Mouse (Mus musculus) midbrain, embryonic 14.5 days (tissue): ENCODE results near the gene Ngdn. TPM values are rescaled to one million over a fixed set of nuclear protein-coding genes. Genes with fewer than 3 reads are reported as not detected.
"Not testable (repeated sequence)": the region's sequence is repeated elsewhere in the genome, so short reads cannot be mapped to it uniquely, and the experiment has no call there.

Experiments used
- ATAC-seq: fragments of 200-750 bp; cut with Nextera tagmentation; 2 replicates; pipeline ENCODE4 v1.8.0; 2017; ENCODE audit warnings: moderate number of reproducible peaks, moderate library complexity; ENCODE audit not compliant: low FRiP score, low TSS enrichment
- DNase-seq: peaks from one replicate; pipeline ENCODE4 v3.0.0-alpha.2; 2015
- H3K27ac ChIP-seq: fragments of 300-500 bp; sonication (generic); replicated peaks from 2 replicates; pipeline ENCODE4 v1.5.1; 2014; ENCODE audit warnings: mild to moderate bottlenecking, low read depth, low read length, moderate library complexity
- H3K27me3 ChIP-seq: fragments of 300-500 bp; sonication (generic); 2 replicates; pipeline ENCODE4 v1.6.1; 2014; ENCODE audit warnings: low read length, control low read depth, mixed read lengths; ENCODE audit not compliant: control insufficient read depth, insufficient read depth
- H3K36me3 ChIP-seq: fragments of 300-500 bp; sonication (generic); 2 replicates; pipeline ENCODE4 v1.6.1; 2014; ENCODE audit warnings: low read length, control low read depth; ENCODE audit not compliant: control insufficient read depth, insufficient read depth
- H3K4me1 ChIP-seq: fragments of 300-500 bp; sonication (generic); 2 replicates; pipeline ENCODE4 v1.6.1; 2014; ENCODE audit warnings: mild to moderate bottlenecking, antibody characterized with exemption, low read length, control low read depth; ENCODE audit not compliant: control insufficient read depth, insufficient read depth
- H3K4me2 ChIP-seq: fragments of 300-500 bp; sonication (generic); 2 replicates; pipeline ENCODE4 v1.6.1; 2014; ENCODE audit warnings: mild to moderate bottlenecking, low read length, moderate library complexity
- H3K4me3 ChIP-seq: fragments of 300-500 bp; sonication (generic); replicated peaks from 2 replicates; pipeline ENCODE4 v1.5.1; 2014; ENCODE audit warnings: low read depth, low read length
- H3K9ac ChIP-seq: fragments of 300-500 bp; sonication (generic); replicated peaks from 2 replicates; pipeline ENCODE4 v1.6.1; 2014; ENCODE audit warnings: mild to moderate bottlenecking, low read length, moderate library complexity
- H3K9me3 ChIP-seq: fragments of 300-500 bp; sonication (generic); 2 replicates; pipeline ENCODE4 v1.6.1; 2016; ENCODE audit warnings: low read length, control low read depth, mixed read lengths; ENCODE audit not compliant: control insufficient read depth
- WGBS: fragments of 180-500 bp; shearing (Covaris S2); extraction: QIAGEN DNeasy Blood & Tissue Kit; methylation state at CpG from one replicate; pipeline ENCODE4 v1.1.7; 2014; 5-methylcytosine and 5-hydroxymethylcytosine counted together
- polyA plus RNA-seq: library from polyadenylated mRNA; unstranded; fragments of >200 nt; fragmentation: Nextera tagmentation; extraction: Ambion mirVana; gene quantifications from 2 replicates; pipeline ENCODE4 v1.2.1, GENCODE M21; 2014

The Ngdn gene
- polyA plus RNA-seq, 1 experiment from 2014 or later = 51.7 TPM

DNA sequence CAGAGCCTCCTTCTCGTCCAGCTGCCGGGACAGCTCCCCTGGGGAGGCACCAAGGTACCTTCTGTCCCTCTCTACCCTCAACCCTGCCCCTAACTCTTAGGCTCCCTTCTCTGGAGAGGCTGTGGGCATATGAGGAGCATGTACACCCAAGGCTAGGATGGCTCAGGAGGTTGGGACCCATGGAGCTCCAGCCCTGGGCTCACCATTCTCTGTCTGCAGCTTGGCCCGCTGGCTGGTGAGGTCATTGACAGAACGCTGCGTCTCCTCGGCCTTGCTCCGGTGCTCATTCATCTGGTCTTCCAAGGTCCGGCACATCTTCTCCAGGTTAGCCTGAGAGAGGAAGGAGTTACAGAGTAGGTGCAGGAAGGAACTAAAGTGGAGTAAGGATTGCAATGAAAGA, 36.6 kb upstream of the Ngdn start:
- DNase-seq = no peak
- ATAC-seq = no peak
- peaks cover 6% of the 10 kb centered on the region for H3K4me1 ChIP-seq
- H3K27ac ChIP-seq = no peak overlapping the region
- H3K4me2 ChIP-seq = no peak overlapping the region
- no peak overlapping the region for H3K9ac ChIP-seq
- 91% methylated on average over 8 of the region's 8 CpGs for WGBS
- H3K27me3 ChIP-seq = no peaks in the 10 kb centered on the region
- H3K36me3 ChIP-seq = no peaks in the 10 kb centered on the region
- H3K4me3 ChIP-seq = no peak overlapping the region
- H3K9me3 ChIP-seq = no peaks in the 10 kb centered on the region

DNA sequence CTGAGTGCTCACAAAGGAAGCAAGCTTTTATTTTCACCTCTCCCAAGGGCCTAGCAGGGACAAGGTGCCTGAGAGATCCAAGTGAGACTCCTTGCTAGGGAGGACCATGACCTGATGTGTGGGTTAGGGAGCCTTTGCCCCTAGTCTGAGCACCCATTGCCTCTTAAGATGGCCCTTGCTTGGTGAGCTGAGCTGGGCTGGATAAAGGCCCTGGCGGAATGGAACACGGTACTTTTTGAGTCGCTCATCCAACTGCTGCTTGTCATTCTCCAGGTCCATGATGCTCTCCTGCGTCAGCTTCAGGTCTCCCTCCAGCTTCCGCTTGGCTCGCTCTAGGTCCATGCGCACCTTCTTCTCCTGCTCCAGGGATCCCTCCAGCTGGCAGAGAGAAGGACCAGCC, 33.3 kb upstream of the Ngdn start:
- no peaks in the 10 kb centered on the region for H3K9me3 ChIP-seq
- H3K27ac ChIP-seq = no peak overlapping the region
- no peaks in the 10 kb centered on the region for H3K4me1 ChIP-seq
- no peaks in the 10 kb centered on the region for H3K36me3 ChIP-seq
- no peak overlapping the region for H3K4me2 ChIP-seq
- DNase-seq (no peak), ATAC-seq (no peak)
- 91% methylated on average over 7 of the region's 7 CpGs for WGBS
- no peaks in the 10 kb centered on the region for H3K27me3 ChIP-seq
- H3K4me3 ChIP-seq = no peak overlapping the region
- H3K9ac ChIP-seq = no peak overlapping the region

GRCm38 (mm10) chr14:54988350-54988874, 26.8 kb upstream of the Ngdn start:
- not testable (repeated sequence) for H3K27me3 ChIP-seq, DNase-seq, H3K4me3 ChIP-seq, H3K4me2 ChIP-seq, H3K4me1 ChIP-seq, ATAC-seq, H3K36me3 ChIP-seq, H3K27ac ChIP-seq, H3K9ac ChIP-seq, H3K9me3 ChIP-seq
- 94% methylated on average over 9 of the region's 9 CpGs for WGBS

DNA sequence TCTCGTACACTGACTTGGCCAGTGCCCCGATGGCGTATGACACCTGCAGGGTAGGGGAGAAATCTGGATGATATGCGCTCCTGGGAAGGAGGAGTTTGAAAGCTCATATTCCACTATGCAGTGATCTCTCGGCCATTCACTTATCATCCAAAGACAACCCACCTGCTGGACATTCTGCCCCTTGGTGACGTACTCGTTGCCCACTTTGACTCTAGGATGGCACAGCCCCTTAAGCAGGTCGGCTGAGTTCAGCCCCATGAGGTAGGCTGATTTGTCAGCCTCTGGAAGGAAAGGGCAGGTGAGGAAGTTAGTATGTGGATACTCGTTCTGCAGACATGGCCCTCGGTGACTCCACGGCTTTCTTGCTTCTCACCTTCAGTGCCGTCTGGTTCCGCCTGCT, 26.4 kb upstream of the Ngdn start:
- 91% methylated on average over 13 of the region's 13 CpGs for WGBS
- Histone ChIP-seq H3K36me3 (no peaks in the 10 kb centered on the region), H3K4me3 (no peak overlapping the region), H3K27me3 (no peaks in the 10 kb centered on the region), H3K9ac (no peak overlapping the region), H3K4me1 (peaks cover under 1% of the 10 kb centered on the region; the same call in 1 of the 2 replicates), H3K27ac (no peak overlapping the region), H3K9me3 (no peaks in the 10 kb centered on the region), H3K4me2 (no peak overlapping the region)
- DNase-seq (no peak), ATAC-seq (no peak)

GRCm38 (mm10) chr14:54989886-54990441, 25.3 kb upstream of the Ngdn start:
- Histone ChIP-seq H3K9me3 (no peaks in the 10 kb centered on the region), H3K27me3 (no peaks in the 10 kb centered on the region), H3K27ac (peak overlapping the region; percentile 50), H3K36me3 (no peaks in the 10 kb centered on the region), H3K4me1 (peaks cover 11% of the 10 kb centered on the region), H3K4me3 (no peak overlapping the region), H3K9ac (no peak overlapping the region), H3K4me2 (no peak overlapping the region)
- no peak for ATAC-seq
- 83% methylated on average over 8 of the region's 8 CpGs for WGBS
- peak; percentile 45 for DNase-seq

DNA sequence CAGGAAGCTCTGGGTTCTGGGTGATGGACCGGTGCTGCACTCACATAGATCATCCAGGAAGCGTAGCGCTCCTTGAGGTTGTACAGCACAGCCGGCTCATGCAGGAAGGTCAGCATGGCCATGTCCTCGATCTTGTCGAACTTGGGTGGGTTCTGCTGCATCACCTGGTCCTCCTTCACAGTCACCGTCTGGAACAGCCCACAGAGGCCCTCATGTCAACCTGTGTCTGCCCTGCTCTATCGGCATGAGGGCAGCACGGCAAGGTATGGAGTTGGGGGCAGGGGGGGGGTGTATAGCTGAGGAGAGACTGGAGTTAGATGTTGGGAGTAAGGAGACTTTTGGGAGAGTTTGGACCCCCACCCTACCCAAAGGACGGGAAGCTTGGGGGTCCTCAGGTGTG, 23.1 kb upstream of the Ngdn start:
- Histone ChIP-seq H3K27ac (no peak overlapping the region), H3K4me2 (no peak overlapping the region), H3K9ac (no peak overlapping the region), H3K36me3 (no peaks in the 10 kb centered on the region), H3K4me3 (no peak overlapping the region), H3K4me1 (peaks cover 33% of the 10 kb centered on the region), H3K27me3 (no peaks in the 10 kb centered on the region), H3K9me3 (no peaks in the 10 kb centered on the region)
- DNase-seq (no peak), ATAC-seq (no peak)
- WGBS = 94% methylated on average over 10 of the region's 10 CpGs

GRCm38 (mm10) chr14:54993636-54994035, 21.6 kb upstream of the Ngdn start:
- WGBS = 65% methylated on average over 10 of the region's 10 CpGs
- DNase-seq = no peak

DNA sequence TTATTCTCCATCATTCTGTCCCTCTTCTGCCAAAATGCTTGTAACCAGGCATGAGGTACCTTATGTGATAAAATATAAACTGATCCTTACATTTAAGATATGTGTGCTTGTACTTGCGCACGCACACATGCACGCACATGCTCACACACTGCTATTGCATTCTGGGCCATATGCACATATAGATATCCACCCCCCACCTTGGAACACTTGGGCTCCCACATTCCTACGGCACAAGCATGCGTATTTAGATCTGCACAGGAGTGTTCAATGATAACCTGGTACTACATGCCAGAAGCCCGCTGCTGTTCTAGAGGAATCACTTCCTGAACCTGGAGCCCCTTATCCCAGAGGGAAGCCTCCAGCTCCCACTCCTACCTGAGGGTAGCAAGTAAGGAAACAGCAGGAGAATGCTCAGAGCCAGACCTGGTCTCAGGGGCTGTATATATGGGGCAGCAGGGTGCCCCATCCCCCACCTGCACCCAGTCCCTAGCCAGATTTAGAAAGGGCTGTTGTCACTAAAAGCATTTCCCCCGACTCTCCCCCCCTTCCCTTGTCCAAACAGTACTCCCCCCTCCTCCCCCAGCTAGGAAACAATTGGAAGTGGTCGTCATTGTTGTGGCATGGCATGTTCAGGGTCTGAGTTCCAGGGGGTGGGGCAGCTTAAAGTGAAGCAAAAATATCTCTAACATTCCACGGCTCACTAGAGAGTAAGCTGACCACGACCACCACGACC, 21.0 kb upstream of the Ngdn start, which contains the start of gene Myh7:
TSS of gene Myh7 (minus strand) at position 491 of the 733 bp plus-strand sequence.
- H3K27ac ChIP-seq = peak within 1 kb of the TSS; percentile 90
- no peaks in the 10 kb centered on the region for H3K9me3 ChIP-seq
- no peak within 1 kb of the TSS for H3K4me3 ChIP-seq
- no peaks in the 10 kb centered on the region for H3K36me3 ChIP-seq
- ATAC-seq (no peak), DNase-seq (no peak)
- peak within 1 kb of the TSS; percentile 26; the same call in 1 of the 2 replicates for H3K9ac ChIP-seq
- WGBS = 52% methylated on average over 11 of the region's 11 CpGs
- peaks cover 36% of the 10 kb centered on the region for H3K4me1 ChIP-seq
- H3K4me2 ChIP-seq = peak within 1 kb of the TSS; percentile 32
- H3K27me3 ChIP-seq = no peaks in the 10 kb centered on the region

More at GRCm38 (mm10) chr14:54993636-54994035, 21.6 kb upstream of the Ngdn start:
- H3K27me3 ChIP-seq = no peaks in the 10 kb centered on the region
- peaks cover 36% of the 10 kb centered on the region for H3K4me1 ChIP-seq
- H3K4me2 ChIP-seq = no peak overlapping the region
- no peak for ATAC-seq
- no peak overlapping the region for H3K27ac ChIP-seq
- H3K36me3 ChIP-seq = no peaks in the 10 kb centered on the region
- H3K9ac ChIP-seq = no peak overlapping the region
- H3K4me3 ChIP-seq = no peak overlapping the region
- H3K9me3 ChIP-seq = no peaks in the 10 kb centered on the region

GRCm38 (mm10) chr14:54994869-54995186, 20.4 kb upstream of the Ngdn start:
- DNase-seq (no peak), ATAC-seq (0 out of 2 replicates have a peak, but pooled peaks have one; percentile 34)
- no peaks in the 10 kb centered on the region for H3K9me3 ChIP-seq
- no peaks in the 10 kb centered on the region for H3K36me3 ChIP-seq
- peak overlapping the region; percentile 90 for H3K27ac ChIP-seq
- 0 out of 2 replicates have a peak overlapping the region, but pooled peaks have one; percentile 26 for H3K9ac ChIP-seq
- H3K27me3 ChIP-seq = no peaks in the 10 kb centered on the region
- H3K4me2 ChIP-seq = no peak overlapping the region
- H3K4me3 ChIP-seq = no peak overlapping the region
- H3K4me1 ChIP-seq = peaks cover 36% of the 10 kb centered on the region
